Mouse (Mus musculus): ENCODE data around the gene Tecta. TPM values are rescaled to one million over a fixed set of nuclear protein-coding genes. Genes with fewer than 3 reads are reported as not detected.
A peak's percentile ranks its signal among the peaks of the same experiment; 100 is the strongest.

Gene Tecta
- polyA plus RNA-seq, 1 experiment from 2014 or later = 0.10 TPM

DNA sequence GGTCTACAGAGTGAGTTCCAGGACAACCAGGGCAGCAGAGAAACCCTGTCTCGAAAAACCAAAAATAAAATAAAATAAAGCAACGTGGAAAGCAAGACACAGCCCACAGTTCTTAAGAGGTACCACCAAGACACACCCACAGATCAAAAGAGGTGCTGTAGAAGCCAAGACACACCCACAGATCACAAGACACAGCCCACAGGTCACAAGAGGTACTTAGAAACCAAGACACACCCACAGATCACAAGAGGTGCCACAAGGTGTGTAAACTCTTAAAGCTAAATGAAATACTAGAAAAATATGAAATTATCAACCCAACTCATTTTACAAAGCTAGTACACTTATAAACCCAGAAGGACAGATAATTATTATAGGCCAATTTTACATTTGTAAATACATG is 23.9 kb upstream of the Tecta start:
- Histone ChIP-seq H3K27ac (ENCODE audit: low read length) (no peak overlapping the region), H3K27me3 (ENCODE audit: insufficient read depth, low read length) (no peaks in the 10 kb centered on the region), H3K9ac (replicated peaks; ENCODE audit: low read length) (no peak overlapping the region), H3K4me2 (replicated peaks; ENCODE audit: low read depth, low read length) (no peak overlapping the region), H3K36me3 (ENCODE audit: insufficient read depth, low read length) (peaks cover 4% of the 10 kb centered on the region), H3K9me3 (ENCODE audit: low read length) (no peaks in the 10 kb centered on the region), H3K4me1 (ENCODE audit: insufficient read depth, low read length) (peaks cover under 1% of the 10 kb centered on the region; the same call in 1 of the 2 replicates), H3K4me3 (ENCODE audit: low read length) (no peak overlapping the region)
- 74% methylated on average over 2 of the region's 2 CpGs for WGBS
- no peak for ATAC-seq (ENCODE audit: low FRiP score, low TSS enrichment)

DNA sequence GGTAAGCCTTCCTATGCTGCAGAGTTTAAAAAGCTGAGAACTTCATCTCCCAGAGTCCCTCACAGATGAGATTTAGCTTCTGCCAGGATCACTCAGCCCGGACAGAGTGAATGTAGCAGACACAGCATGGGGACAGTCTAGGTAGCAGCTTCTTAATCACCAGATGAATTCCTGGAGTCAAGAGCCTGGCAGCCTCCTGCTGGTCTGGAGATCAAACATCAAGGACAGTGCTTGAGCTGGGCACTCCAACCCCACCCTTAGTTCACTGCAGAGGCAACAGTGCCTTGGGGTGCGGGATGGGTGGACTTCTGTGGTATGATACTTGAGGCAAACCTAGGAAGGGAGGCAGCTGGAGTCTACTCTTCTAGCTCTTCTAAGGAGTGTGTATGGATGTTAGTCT is 20.0 kb upstream of the Tecta start:
- no peak for ATAC-seq (ENCODE audit: low FRiP score, low TSS enrichment)

DNA sequence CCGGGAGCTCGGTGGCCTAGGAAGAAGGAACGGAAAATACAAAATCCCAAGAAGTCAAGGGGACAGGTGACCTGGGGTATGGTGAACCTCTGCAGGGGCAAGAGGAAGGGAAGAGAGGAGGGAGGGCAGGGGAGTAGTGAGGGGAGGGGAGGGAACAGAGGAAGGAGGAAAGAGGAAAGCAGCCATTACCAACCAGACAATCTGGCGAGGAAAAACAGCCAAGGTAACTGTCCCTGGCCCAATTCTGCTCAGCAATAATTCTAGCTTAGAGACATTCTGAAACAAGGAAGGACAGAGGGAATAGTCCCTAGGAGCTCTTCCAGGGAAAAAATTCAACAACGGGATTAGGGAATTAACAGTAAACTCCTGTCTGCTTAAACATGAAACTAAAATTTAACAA is 19.1 kb upstream of the Tecta start:
- Histone ChIP-seq H3K9ac (replicated peaks; ENCODE audit: low read length) (no peak overlapping the region), H3K4me2 (replicated peaks; ENCODE audit: low read depth, low read length) (no peak overlapping the region), H3K9me3 (ENCODE audit: low read length) (no peaks in the 10 kb centered on the region), H3K36me3 (ENCODE audit: insufficient read depth, low read length) (peaks cover 4% of the 10 kb centered on the region; the same call in 1 of the 2 replicates), H3K4me1 (ENCODE audit: insufficient read depth, low read length) (peaks cover 5% of the 10 kb centered on the region; the same call in 1 of the 2 replicates), H3K4me3 (ENCODE audit: low read length) (no peak overlapping the region), H3K27ac (ENCODE audit: low read length) (no peak overlapping the region), H3K27me3 (ENCODE audit: insufficient read depth, low read length) (no peaks in the 10 kb centered on the region)
- no peak for ATAC-seq (ENCODE audit: low FRiP score, low TSS enrichment)
- WGBS = 89% methylated on average over 5 of the region's 5 CpGs

More for the DNA sequence above, 20.0 kb upstream of the Tecta start:
- Histone ChIP-seq H3K27me3 (ENCODE audit: insufficient read depth, low read length) (no peaks in the 10 kb centered on the region), H3K9ac (replicated peaks; ENCODE audit: low read length) (no peak overlapping the region), H3K36me3 (ENCODE audit: insufficient read depth, low read length) (peaks cover 4% of the 10 kb centered on the region; the same call in 1 of the 2 replicates), H3K27ac (ENCODE audit: low read length) (no peak overlapping the region), H3K4me1 (ENCODE audit: insufficient read depth, low read length) (no peaks in the 10 kb centered on the region), H3K9me3 (ENCODE audit: low read length) (no peaks in the 10 kb centered on the region), H3K4me2 (replicated peaks; ENCODE audit: low read depth, low read length) (no peak overlapping the region), H3K4me3 (ENCODE audit: low read length) (no peak overlapping the region)
- WGBS = 86% methylated on average over 2 of the region's 2 CpGs

DNA sequence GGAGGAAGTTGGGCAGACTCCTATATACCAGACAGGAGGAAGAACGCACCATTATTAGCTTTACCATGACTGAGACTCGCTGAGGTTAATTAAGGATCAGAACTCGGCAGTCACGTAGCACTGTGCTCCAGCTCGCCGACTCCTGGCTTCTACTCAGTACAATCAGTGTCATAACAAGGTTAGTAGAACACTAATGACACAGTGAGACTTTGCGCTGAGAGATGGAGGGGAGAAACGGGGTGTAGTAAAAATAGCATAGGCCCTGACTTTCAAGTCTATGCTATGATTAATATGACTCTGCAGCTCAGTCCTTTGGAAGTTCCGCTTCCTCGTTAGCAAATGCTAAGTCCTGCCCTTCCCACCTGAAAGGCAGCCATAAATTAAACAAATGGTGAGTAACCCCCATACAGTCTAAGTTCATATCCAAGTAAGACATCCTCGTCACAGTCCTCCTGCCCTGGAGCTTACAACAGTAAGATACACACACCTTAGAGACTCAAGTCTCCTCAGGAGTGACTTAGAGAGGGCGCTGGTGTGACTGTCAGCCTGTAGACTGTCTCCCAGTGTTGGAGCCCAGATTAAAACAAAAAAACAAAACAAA is 17.7 kb upstream of the Tecta start:
- WGBS = 61% methylated on average over 12 of the region's 12 CpGs

DNA sequence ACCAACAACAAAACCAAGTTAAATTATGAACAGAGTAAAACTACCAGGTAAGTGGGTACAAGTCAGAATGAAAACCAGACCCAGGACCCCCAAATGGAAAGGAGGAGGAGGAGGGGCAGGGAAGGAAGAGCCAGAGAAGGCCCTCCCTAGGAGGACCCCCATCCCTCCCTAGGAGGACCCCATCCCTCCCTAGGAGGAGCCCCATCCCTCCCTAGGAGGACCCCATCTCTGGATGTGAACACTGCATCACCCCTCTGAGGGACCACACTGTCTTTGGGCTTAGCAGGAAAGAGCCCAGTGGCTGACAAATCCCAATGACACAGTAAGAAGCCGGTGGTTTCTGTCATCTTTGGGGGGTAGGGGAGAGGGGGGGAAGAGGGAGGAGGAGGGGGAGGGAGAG is 15.5 kb upstream of the Tecta start:
- Histone ChIP-seq H3K4me1 (ENCODE audit: insufficient read depth, low read length) (peaks cover 5% of the 10 kb centered on the region; the same call in 1 of the 2 replicates), H3K27me3 (ENCODE audit: insufficient read depth, low read length) (no peaks in the 10 kb centered on the region), H3K27ac (ENCODE audit: low read length) (no peak overlapping the region), H3K4me3 (ENCODE audit: low read length) (no peak overlapping the region), H3K36me3 (ENCODE audit: insufficient read depth, low read length) (peaks cover 4% of the 10 kb centered on the region; the same call in 1 of the 2 replicates), H3K9ac (replicated peaks; ENCODE audit: low read length) (no peak overlapping the region), H3K9me3 (ENCODE audit: low read length) (no peaks in the 10 kb centered on the region), H3K4me2 (replicated peaks; ENCODE audit: low read depth, low read length) (no peak overlapping the region)
- no peak for ATAC-seq (ENCODE audit: low FRiP score, low TSS enrichment)
- 67% methylated on average over 1 of the region's 1 CpGs for WGBS

More for the DNA sequence above, 17.7 kb upstream of the Tecta start:
- peaks cover 5% of the 10 kb centered on the region; the same call in 1 of the 2 replicates for H3K4me1 ChIP-seq (ENCODE audit: insufficient read depth, low read length)
- H3K4me3 ChIP-seq (ENCODE audit: low read length) = no peak overlapping the region
- H3K9ac ChIP-seq (replicated peaks; ENCODE audit: low read length) = no peak overlapping the region
- H3K4me2 ChIP-seq (replicated peaks; ENCODE audit: low read depth, low read length) = no peak overlapping the region
- no peak overlapping the region for H3K27ac ChIP-seq (ENCODE audit: low read length)
- H3K9me3 ChIP-seq (ENCODE audit: low read length) = no peaks in the 10 kb centered on the region
- no peaks in the 10 kb centered on the region for H3K27me3 ChIP-seq (ENCODE audit: insufficient read depth, low read length)
- H3K36me3 ChIP-seq (ENCODE audit: insufficient read depth, low read length) = peaks cover 4% of the 10 kb centered on the region; the same call in 1 of the 2 replicates
- ATAC-seq (ENCODE audit: low FRiP score, low TSS enrichment) = no peak; the same call in 1 of the 2 replicates

DNA sequence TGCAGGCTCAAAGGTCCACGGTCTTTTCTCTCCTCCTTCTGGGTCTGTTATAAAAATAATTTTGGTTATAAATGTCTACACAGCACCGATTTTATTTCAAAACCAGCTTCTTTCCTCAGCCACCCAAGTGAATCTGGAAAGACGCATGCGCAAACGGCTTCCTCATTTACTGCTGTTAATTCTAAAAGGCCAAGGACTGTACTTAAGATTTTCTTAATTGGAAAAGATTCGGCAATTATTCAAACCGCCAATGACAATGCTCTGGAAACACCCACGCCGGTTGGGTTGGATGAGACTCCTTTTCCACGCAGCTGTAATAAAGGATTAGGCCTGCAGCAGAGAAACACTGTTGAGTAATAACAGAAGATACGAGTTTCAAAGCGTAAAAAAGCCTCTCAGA is 13.6 kb upstream of the Tecta start:
- ATAC-seq (ENCODE audit: low FRiP score, low TSS enrichment) = no peak
- Histone ChIP-seq H3K9ac (replicated peaks; ENCODE audit: low read length) (no peak overlapping the region), H3K27me3 (ENCODE audit: insufficient read depth, low read length) (no peaks in the 10 kb centered on the region), H3K4me2 (replicated peaks; ENCODE audit: low read depth, low read length) (no peak overlapping the region), H3K36me3 (ENCODE audit: insufficient read depth, low read length) (peaks cover 4% of the 10 kb centered on the region; the same call in 1 of the 2 replicates), H3K4me3 (ENCODE audit: low read length) (no peak overlapping the region), H3K9me3 (ENCODE audit: low read length) (no peaks in the 10 kb centered on the region), H3K27ac (ENCODE audit: low read length) (no peak overlapping the region), H3K4me1 (ENCODE audit: insufficient read depth, low read length) (peaks cover 8% of the 10 kb centered on the region; the same call in 1 of the 2 replicates)
- 77% methylated on average over 12 of the region's 12 CpGs for WGBS

DNA sequence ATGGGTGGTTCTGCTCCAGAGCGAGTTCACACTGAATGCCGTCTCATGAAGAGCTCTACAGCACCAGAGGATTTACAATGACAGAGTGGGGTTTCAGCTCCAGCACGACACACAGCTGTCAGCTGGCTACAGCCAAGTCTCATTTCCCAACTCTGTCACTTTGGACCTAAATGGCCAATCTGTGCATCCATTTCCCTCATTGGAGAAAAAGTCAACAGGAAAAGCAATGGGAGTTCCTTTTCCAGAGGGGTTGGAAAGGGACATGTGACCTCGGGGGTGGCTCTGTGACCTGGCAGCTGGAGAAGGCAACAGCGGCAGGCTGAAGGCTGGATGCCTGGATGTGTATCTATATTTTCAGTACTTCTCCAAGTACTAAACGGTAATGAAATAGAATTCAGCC is 11.6 kb upstream of the Tecta start:
- ATAC-seq (ENCODE audit: low FRiP score, low TSS enrichment) = no peak
- Histone ChIP-seq H3K9ac (replicated peaks; ENCODE audit: low read length) (no peak overlapping the region), H3K4me3 (ENCODE audit: low read length) (no peak overlapping the region), H3K4me1 (ENCODE audit: insufficient read depth, low read length) (peaks cover 8% of the 10 kb centered on the region; the same call in 1 of the 2 replicates), H3K27ac (ENCODE audit: low read length) (no peak overlapping the region), H3K36me3 (ENCODE audit: insufficient read depth, low read length) (peaks cover 4% of the 10 kb centered on the region; the same call in 1 of the 2 replicates), H3K27me3 (ENCODE audit: insufficient read depth, low read length) (no peaks in the 10 kb centered on the region), H3K4me2 (replicated peaks; ENCODE audit: low read depth, low read length) (no peak overlapping the region), H3K9me3 (ENCODE audit: low read length) (no peaks in the 10 kb centered on the region)
- WGBS = 75% methylated on average over 6 of the region's 6 CpGs

DNA sequence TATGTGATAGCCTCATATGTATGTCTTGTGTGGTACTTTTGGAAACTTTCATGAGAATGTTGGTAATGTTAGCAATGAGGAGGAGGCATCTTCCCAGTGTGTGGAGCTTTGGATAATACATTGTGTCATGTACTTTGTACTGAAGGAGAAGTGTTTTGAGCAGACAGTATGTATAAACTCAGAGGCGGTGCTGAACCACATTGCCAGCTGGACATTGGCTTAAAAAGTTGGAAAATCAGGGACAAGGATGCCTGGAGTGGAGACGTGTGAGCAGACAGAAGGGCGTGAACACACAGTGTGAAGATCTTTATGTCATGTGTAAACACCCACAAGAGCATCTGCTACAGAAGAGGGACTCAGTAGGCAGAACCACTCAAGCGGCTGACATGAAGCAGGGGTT is 6.0 kb upstream of the Tecta start:
- no peak for ATAC-seq (ENCODE audit: low FRiP score, low TSS enrichment)
- H3K4me1 ChIP-seq (ENCODE audit: insufficient read depth, low read length) = peaks cover 3% of the 10 kb centered on the region; the same call in 1 of the 2 replicates

DNA sequence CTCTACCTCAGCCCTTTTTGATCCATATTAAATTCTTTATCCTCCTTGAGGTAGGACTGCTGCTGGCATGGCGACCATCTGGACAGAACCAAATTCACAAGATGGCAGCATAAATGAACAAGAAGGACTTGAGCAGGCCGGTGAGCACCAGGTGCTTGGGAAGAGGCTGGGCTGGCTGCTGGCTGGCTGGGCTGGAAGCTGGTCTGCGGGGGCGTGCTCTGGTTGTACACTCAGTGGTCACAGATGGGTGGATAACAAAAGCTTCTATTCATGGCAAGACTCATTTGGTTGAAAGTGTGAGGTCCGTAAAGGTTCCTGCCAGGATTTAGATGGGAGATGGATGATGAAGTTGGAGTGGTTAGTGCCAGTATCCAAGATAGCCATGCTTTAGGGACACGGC is 1.8 kb upstream of the Tecta start:
- H3K36me3 ChIP-seq (ENCODE audit: insufficient read depth, low read length) = no peaks in the 10 kb centered on the region

More for the DNA sequence above, 6.0 kb upstream of the Tecta start:
- Histone ChIP-seq H3K9ac (replicated peaks; ENCODE audit: low read length) (no peak overlapping the region), H3K27me3 (ENCODE audit: insufficient read depth, low read length) (no peaks in the 10 kb centered on the region), H3K27ac (ENCODE audit: low read length) (no peak overlapping the region), H3K36me3 (ENCODE audit: insufficient read depth, low read length) (no peaks in the 10 kb centered on the region), H3K9me3 (ENCODE audit: low read length) (no peaks in the 10 kb centered on the region), H3K4me2 (replicated peaks; ENCODE audit: low read depth, low read length) (no peak overlapping the region), H3K4me3 (ENCODE audit: low read length) (no peak overlapping the region)
- WGBS = 58% methylated on average over 4 of the region's 4 CpGs

DNA sequence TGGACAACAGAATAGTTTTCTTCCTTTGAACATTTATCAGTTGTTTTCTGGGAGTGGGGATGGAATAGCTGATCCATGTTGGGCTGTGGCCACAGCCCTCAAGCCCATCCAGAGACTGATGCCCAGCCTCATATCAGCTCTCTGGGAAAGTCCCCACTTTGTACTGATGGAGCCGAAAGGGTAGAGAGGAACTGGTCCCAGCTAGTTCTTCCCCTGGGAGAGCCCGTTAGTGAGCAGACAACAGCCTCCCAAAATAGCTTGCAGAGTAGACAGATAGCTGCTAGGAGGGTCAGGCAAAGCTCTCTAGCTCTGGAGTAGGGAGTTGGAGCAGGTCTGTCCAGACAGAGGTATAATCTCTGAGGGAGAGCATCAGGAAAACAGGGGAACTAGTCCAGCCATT is 3.6 kb downstream of the Tecta start:
- H3K4me1 ChIP-seq (ENCODE audit: insufficient read depth, low read length) = peaks cover 17% of the 10 kb centered on the region
- 0 out of 2 replicates have a peak, but pooled peaks cover 8% of the 10 kb centered on the region for H3K27me3 ChIP-seq (ENCODE audit: insufficient read depth, low read length)
- H3K27ac ChIP-seq (ENCODE audit: low read length) = no peak overlapping the region
- no peak overlapping the region for H3K4me2 ChIP-seq (replicated peaks; ENCODE audit: low read depth, low read length)
- H3K36me3 ChIP-seq (ENCODE audit: insufficient read depth, low read length) = no peaks in the 10 kb centered on the region
- no peaks in the 10 kb centered on the region for H3K9me3 ChIP-seq (ENCODE audit: low read length)
- no peak overlapping the region for H3K9ac ChIP-seq (replicated peaks; ENCODE audit: low read length)
- no peak for ATAC-seq (ENCODE audit: low FRiP score, low TSS enrichment)
- 69% methylated on average over 2 of the region's 2 CpGs for WGBS
- H3K4me3 ChIP-seq (ENCODE audit: low read length) = no peak overlapping the region

More for the DNA sequence above, 1.8 kb upstream of the Tecta start:
- 74% methylated on average over 6 of the region's 6 CpGs for WGBS
- H3K4me3 ChIP-seq (ENCODE audit: low read length) = no peak overlapping the region
- H3K4me1 ChIP-seq (ENCODE audit: insufficient read depth, low read length) = no peaks in the 10 kb centered on the region
- no peak overlapping the region for H3K27ac ChIP-seq (ENCODE audit: low read length)
- 0 out of 2 replicates have a peak, but pooled peaks have one; percentile 15 for ATAC-seq (ENCODE audit: low FRiP score, low TSS enrichment)
- H3K9me3 ChIP-seq (ENCODE audit: low read length) = no peaks in the 10 kb centered on the region
- 0 out of 2 replicates have a peak, but pooled peaks cover 8% of the 10 kb centered on the region for H3K27me3 ChIP-seq (ENCODE audit: insufficient read depth, low read length)
- no peak overlapping the region for H3K4me2 ChIP-seq (replicated peaks; ENCODE audit: low read depth, low read length)
- H3K9ac ChIP-seq (replicated peaks; ENCODE audit: low read length) = no peak overlapping the region

All from kidney, embryonic 16.5 days (tissue).